Mouse (Mus musculus) liver, embryonic 15.5 days (tissue): ENCODE data around the gene Chchd4. TPM values are rescaled to one million over a fixed set of nuclear protein-coding genes. Genes with fewer than 3 reads are reported as not detected.
"Not testable (repeated sequence)": the region's sequence is repeated elsewhere in the genome, so short reads cannot be mapped to it uniquely, and the experiment has no call there.

Experiments used
- ATAC-seq: fragments of 200-750 bp; cut with Nextera tagmentation; 2 replicates; pipeline ENCODE4 v1.8.0; 2017; ENCODE audit warnings: moderate number of reproducible peaks, mild to moderate bottlenecking, moderate library complexity; ENCODE audit not compliant: insufficient read depth
- H3K27ac ChIP-seq: fragments of 300-500 bp; sonication (generic); replicated peaks from 2 replicates; pipeline ENCODE4 v1.5.1; 2015; ENCODE audit warnings: mild to moderate bottlenecking, inconsistent platforms
- H3K27me3 ChIP-seq: fragments of 300-500 bp; sonication (generic); 2 replicates; pipeline ENCODE4 v1.6.1; 2015; ENCODE audit warnings: mild to moderate bottlenecking, inconsistent platforms
- H3K36me3 ChIP-seq: fragments of 300-500 bp; sonication (generic); replicated peaks from 2 replicates; pipeline ENCODE4 v1.6.1; 2015; ENCODE audit warnings: moderate library complexity, mild to moderate bottlenecking, inconsistent platforms
- H3K4me1 ChIP-seq: fragments of 300-500 bp; sonication (generic); replicated peaks from 2 replicates; pipeline ENCODE4 v1.6.1; 2015; ENCODE audit warnings: inconsistent platforms
- H3K4me2 ChIP-seq: fragments of 300-500 bp; sonication (generic); 2 replicates; pipeline ENCODE4 v1.6.1; 2015; ENCODE audit warnings: moderate library complexity, mild to moderate bottlenecking, inconsistent platforms
- H3K4me3 ChIP-seq: fragments of 300-500 bp; sonication (generic); replicated peaks from 2 replicates; pipeline ENCODE4 v1.5.1; 2015; ENCODE audit warnings: mild to moderate bottlenecking, inconsistent platforms
- H3K9ac ChIP-seq: fragments of 300-500 bp; sonication (generic); 2 replicates; pipeline ENCODE4 v1.6.1; 2015; ENCODE audit warnings: moderate library complexity, mild to moderate bottlenecking, inconsistent platforms
- H3K9me3 ChIP-seq: fragments of 300-500 bp; sonication (generic); replicated peaks from 2 replicates; pipeline ENCODE4 v1.6.1; 2016; ENCODE audit warnings: inconsistent platforms
- WGBS: fragments of 180-500 bp; shearing (Covaris S2); methylation state at CpG from one replicate; pipeline ENCODE4 v1.1.7; 2015; ENCODE audit warnings: mixed read lengths; ENCODE audit not compliant: insufficient replicate concordance; 5-methylcytosine and 5-hydroxymethylcytosine counted together
- polyA plus RNA-seq: library from polyadenylated mRNA; unstranded; fragments of >200 nt; fragmentation: Nextera tagmentation; extraction: Ambion mirVana; gene quantifications from 2 replicates; pipeline ENCODE4 v1.2.1, GENCODE M21; 2015

Chchd4 gene
- polyA plus RNA-seq, 1 experiment from 2014 or later = 12.3 TPM

DNA sequence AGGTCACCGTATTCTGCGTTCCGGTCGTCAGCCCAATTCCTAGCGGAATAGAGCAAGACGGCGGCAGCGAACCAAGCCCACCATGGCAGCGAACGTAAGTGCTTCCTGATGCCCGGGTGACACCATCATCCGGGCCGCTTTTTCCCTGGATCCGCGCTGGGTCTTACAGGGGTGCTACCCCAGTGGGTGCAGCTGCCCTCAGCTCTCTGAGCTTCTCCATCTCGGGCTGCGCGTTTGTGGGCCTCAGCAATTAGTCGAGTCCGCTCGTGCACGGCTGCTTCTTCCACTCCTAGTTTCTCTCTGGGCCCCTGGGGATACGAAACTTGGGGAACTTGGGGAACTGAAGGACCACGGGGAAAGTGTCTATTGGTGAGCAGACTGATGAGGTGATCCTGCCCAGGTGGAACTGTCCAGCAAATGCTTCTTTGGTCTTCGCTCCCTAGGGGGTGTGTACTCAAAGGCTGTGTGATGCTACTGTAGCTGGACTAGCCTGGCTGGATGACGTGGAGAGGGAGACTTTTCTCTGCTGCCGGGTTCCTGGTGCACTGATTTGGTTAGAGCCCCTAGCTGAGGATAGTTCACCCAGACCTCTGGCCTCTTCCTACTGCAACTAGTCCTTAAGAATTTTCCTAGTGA, 577 bp upstream of the Chchd4 start:
- no peaks in the 10 kb centered on the region for H3K9me3 ChIP-seq
- H3K4me3 ChIP-seq = peak overlapping the region; percentile 72
- WGBS = under 1% methylated on average over 27 of the region's 27 CpGs
- H3K36me3 ChIP-seq = peaks cover 38% of the 10 kb centered on the region
- peak overlapping the region; percentile 78 for H3K9ac ChIP-seq
- H3K27ac ChIP-seq = peak overlapping the region; percentile 78
- H3K4me1 ChIP-seq = peaks cover 37% of the 10 kb centered on the region
- H3K4me2 ChIP-seq = peak overlapping the region; percentile 87
- peak; percentile 10 for ATAC-seq
- no peaks in the 10 kb centered on the region for H3K27me3 ChIP-seq

GRCm38 (mm10) chr6:91472319-91472718, 1.0 kb downstream of the Chchd4 start:
- 6% methylated on average over 6 of the region's 6 CpGs for WGBS
- peak overlapping the region; percentile 72 for H3K4me3 ChIP-seq
- H3K27ac ChIP-seq = peak overlapping the region; percentile 54
- peak overlapping the region; percentile 87 for H3K4me2 ChIP-seq
- no peaks in the 10 kb centered on the region for H3K27me3 ChIP-seq
- H3K36me3 ChIP-seq = peaks cover 37% of the 10 kb centered on the region
- H3K9me3 ChIP-seq = no peaks in the 10 kb centered on the region
- H3K4me1 ChIP-seq = peaks cover 41% of the 10 kb centered on the region
- no peak for ATAC-seq
- H3K9ac ChIP-seq = peak overlapping the region; percentile 72

DNA sequence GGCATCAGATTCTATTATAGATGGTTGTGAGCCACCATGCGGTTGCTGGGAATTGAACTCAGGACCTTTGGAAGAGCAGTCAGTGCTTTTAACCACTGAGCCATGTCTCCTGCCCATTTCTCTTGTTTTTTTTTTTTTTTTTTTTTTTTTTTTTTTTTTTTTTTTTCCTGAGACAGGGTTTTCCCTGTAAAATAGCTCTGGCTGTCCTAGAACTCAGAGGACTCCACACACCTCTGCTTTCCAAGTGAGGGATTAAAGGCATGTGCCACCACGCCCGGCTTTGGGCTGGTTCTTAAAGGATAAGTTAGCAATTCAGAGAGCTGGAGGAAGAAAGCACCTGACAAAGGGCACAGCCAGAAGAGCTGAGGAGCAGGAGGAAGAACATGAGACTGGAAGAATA, 1.9 kb downstream of the Chchd4 start:
- H3K9ac ChIP-seq, H3K27ac ChIP-seq, H3K9me3 ChIP-seq, ATAC-seq, H3K27me3 ChIP-seq: not testable (repeated sequence)
- 79% methylated on average over 3 of the region's 3 CpGs for WGBS
- peaks cover 41% of the 10 kb centered on the region for H3K4me1 ChIP-seq
- H3K36me3 ChIP-seq = peaks cover 38% of the 10 kb centered on the region
- peak overlapping the region; percentile 72; the same call in 1 of the 2 replicates for H3K4me3 ChIP-seq
- H3K4me2 ChIP-seq = peak overlapping the region; percentile 87

DNA sequence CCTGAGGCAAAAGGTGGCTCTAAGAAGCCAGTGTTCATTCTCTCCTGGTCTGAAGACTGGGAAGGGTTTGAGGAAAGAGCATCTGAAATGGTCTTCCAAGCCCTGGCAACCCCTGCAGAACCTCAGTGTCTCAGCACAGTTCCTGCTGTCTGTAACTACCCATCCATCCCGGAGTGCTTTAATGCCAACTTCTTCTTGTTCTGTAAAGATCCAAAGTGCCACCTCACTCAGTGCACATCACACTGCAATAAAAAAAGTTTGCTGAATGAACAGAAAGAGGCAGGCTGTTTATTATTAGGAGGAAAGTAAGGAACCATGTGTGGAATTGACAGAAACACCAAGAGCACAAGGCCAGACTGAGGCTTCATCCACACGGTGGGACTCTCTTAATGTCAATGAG, 2.6 kb downstream of the Chchd4 start:
- no peak for ATAC-seq
- no peak overlapping the region for H3K4me2 ChIP-seq

GRCm38 (mm10) chr6:91467106-91467505, 6.2 kb downstream of the Chchd4 start:
- no peak for ATAC-seq
- no peak overlapping the region for H3K4me2 ChIP-seq
- no peaks in the 10 kb centered on the region for H3K27me3 ChIP-seq
- H3K9me3 ChIP-seq = no peaks in the 10 kb centered on the region
- no peak overlapping the region for H3K27ac ChIP-seq
- H3K36me3 ChIP-seq = peaks cover 68% of the 10 kb centered on the region
- H3K9ac ChIP-seq = no peak overlapping the region
- peaks cover 24% of the 10 kb centered on the region for H3K4me1 ChIP-seq
- 71% methylated on average over 1 of the region's 1 CpGs for WGBS
- no peak overlapping the region for H3K4me3 ChIP-seq

More for the DNA sequence above, 2.6 kb downstream of the Chchd4 start:
- no peak overlapping the region for H3K27ac ChIP-seq
- peaks cover 47% of the 10 kb centered on the region for H3K4me1 ChIP-seq
- no peaks in the 10 kb centered on the region for H3K27me3 ChIP-seq
- H3K9me3 ChIP-seq = no peaks in the 10 kb centered on the region
- H3K9ac ChIP-seq = no peak overlapping the region
- no peak overlapping the region for H3K4me3 ChIP-seq
- 75% methylated on average over 2 of the region's 2 CpGs for WGBS
- peaks cover 40% of the 10 kb centered on the region for H3K36me3 ChIP-seq

DNA sequence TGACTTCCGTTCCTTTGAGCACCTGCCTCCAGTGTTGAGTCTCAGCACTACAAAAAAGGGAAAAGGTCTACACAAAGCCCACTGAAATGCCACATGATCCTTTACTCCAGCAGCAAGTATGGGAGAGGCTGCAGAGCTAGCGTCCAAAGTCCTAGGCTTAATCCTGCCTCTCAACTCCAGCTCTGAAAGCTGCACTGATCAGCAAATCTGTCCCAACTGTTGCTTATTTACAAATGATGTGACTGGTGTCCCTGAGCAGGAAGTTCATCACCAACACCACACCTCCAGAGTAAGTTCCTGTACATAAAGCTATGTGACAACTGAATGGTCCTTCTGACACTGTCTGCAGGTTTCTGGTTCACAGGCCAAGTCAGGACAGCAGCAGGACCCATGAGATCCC, 7.6 kb downstream of the Chchd4 start:
- H3K4me3 ChIP-seq = no peak overlapping the region
- no peak overlapping the region for H3K27ac ChIP-seq
- no peaks in the 10 kb centered on the region for H3K9me3 ChIP-seq
- no peak overlapping the region for H3K9ac ChIP-seq
- WGBS = 64% methylated on average over 2 of the region's 2 CpGs
- H3K36me3 ChIP-seq = peaks cover 66% of the 10 kb centered on the region
- H3K4me2 ChIP-seq = no peak overlapping the region
- ATAC-seq = no peak
- H3K27me3 ChIP-seq = no peaks in the 10 kb centered on the region
- peaks cover 13% of the 10 kb centered on the region; the same call in 1 of the 2 replicates for H3K4me1 ChIP-seq

GRCm38 (mm10) chr6:91459471-91459870, 13.9 kb downstream of the Chchd4 start:
- no peak overlapping the region for H3K9ac ChIP-seq
- H3K27me3 ChIP-seq = no peaks in the 10 kb centered on the region
- H3K4me3 ChIP-seq = no peak overlapping the region
- H3K36me3 ChIP-seq = peaks cover 18% of the 10 kb centered on the region
- 53% methylated on average over 1 of the region's 1 CpGs for WGBS
- no peak overlapping the region for H3K4me2 ChIP-seq
- no peak for ATAC-seq
- H3K9me3 ChIP-seq = no peaks in the 10 kb centered on the region
- no peak overlapping the region for H3K27ac ChIP-seq
- H3K4me1 ChIP-seq = no peaks in the 10 kb centered on the region

- peaks cover 4% of the 10 kb centered on the region; the same call in 1 of the 2 replicates for H3K27me3 ChIP-seq
- peaks cover 6% of the 10 kb centered on the region; the same call in 1 of the 2 replicates for H3K4me1 ChIP-seq
- no peak overlapping the region for H3K4me3 ChIP-seq
- no peaks in the 10 kb centered on the region for H3K36me3 ChIP-seq
- no peak overlapping the region for H3K27ac ChIP-seq
- no peak overlapping the region for H3K9ac ChIP-seq
- ATAC-seq = no peak
- H3K9me3 ChIP-seq = no peaks in the 10 kb centered on the region
- 41% methylated on average over 5 of the region's 5 CpGs for WGBS
- no peak overlapping the region for H3K4me2 ChIP-seq
These were observed 18.8 kb downstream of the Chchd4 start for GRCm38 (mm10) chr6:91454546-91454945.

- peaks cover 4% of the 10 kb centered on the region; the same call in 1 of the 2 replicates for H3K27me3 ChIP-seq
- H3K4me3 ChIP-seq = no peak overlapping the region
- no peak overlapping the region for H3K9ac ChIP-seq
- no peak overlapping the region for H3K4me2 ChIP-seq
- peaks cover 6% of the 10 kb centered on the region; the same call in 1 of the 2 replicates for H3K4me1 ChIP-seq
- no peak overlapping the region for H3K27ac ChIP-seq
- no peaks in the 10 kb centered on the region for H3K9me3 ChIP-seq
- 28% methylated on average over 1 of the region's 1 CpGs for WGBS
- no peaks in the 10 kb centered on the region for H3K36me3 ChIP-seq
- no peak for ATAC-seq
These were observed 21.3 kb downstream of the Chchd4 start for GRCm38 (mm10) chr6:91452056-91452455.

DNA sequence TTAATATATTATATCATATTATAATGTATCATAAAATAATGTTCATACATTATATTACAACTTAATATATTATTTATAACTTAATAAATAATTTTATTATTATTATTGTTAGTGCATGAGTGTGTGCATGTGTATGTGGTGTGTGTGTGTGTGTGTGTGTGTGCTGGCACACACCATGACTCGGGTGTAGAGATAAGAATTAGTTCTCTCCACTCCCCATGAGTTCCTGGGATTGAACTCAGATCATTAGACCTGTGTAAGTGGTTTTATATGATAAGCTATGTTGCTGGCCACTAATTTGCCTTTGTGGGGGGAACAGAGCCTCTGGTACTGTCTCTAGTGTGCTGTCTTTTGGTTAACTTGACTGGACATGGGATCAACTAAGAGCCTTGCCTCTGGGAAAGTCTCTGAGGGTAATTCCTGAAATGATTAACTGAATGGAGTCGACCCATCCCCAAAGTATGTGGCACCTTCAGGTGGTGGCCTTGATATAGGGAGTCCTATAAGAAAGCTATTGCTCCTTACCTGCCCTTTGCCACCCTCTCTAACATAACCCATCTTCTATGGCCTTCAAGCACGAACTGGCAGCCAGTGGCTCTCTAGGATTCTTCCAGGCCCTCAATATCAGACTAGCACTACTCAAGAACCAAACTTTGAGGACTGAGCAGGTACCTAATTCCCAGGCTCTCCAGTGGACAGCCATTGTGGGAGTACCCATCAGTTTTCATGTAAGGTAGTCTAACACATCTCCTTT, 23.7 kb downstream of the Chchd4 start:
- 24% methylated on average over 3 of the region's 3 CpGs for WGBS
- no peaks in the 10 kb centered on the region for H3K9me3 ChIP-seq
- no peaks in the 10 kb centered on the region for H3K36me3 ChIP-seq
- H3K4me3 ChIP-seq = no peak overlapping the region
- no peak overlapping the region for H3K27ac ChIP-seq
- H3K27me3 ChIP-seq = peaks cover 12% of the 10 kb centered on the region
- H3K9ac ChIP-seq = no peak overlapping the region
- ATAC-seq = peak; percentile 54; the same call in 1 of the 2 replicates
- no peak overlapping the region for H3K4me2 ChIP-seq
- H3K4me1 ChIP-seq = peaks cover 6% of the 10 kb centered on the region; the same call in 1 of the 2 replicates

GRCm38 (mm10) chr6:91445316-91445715, 28.0 kb downstream of the Chchd4 start:
- H3K4me2 ChIP-seq = no peak overlapping the region
- 55% methylated on average over 3 of the region's 3 CpGs for WGBS
- no peak for ATAC-seq
- H3K9me3 ChIP-seq = no peaks in the 10 kb centered on the region
- H3K36me3 ChIP-seq = no peaks in the 10 kb centered on the region
- peaks cover 12% of the 10 kb centered on the region; the same call in 1 of the 2 replicates for H3K27me3 ChIP-seq
- H3K4me1 ChIP-seq = peaks cover 15% of the 10 kb centered on the region
- H3K4me3 ChIP-seq = no peak overlapping the region
- no peak overlapping the region for H3K9ac ChIP-seq
- H3K27ac ChIP-seq = no peak overlapping the region
